Mouse (Mus musculus) spleen, adult 2 months (tissue): ENCODE results near the gene Lingo3.

Source experiments
- CTCF ChIP-seq: fragments of 200-500 bp; IDR thresholded peaks from 2 replicates; pipeline ENCODE4 v1.5.1; 2011; ENCODE audit warnings: mild to moderate bottlenecking, inconsistent platforms; ENCODE audit not compliant: insufficient read depth, insufficient read length, insufficient replicate concordance; ENCODE audit errors: extremely low read depth
- POLR2A ChIP-seq: fragments of 200-500 bp; IDR thresholded peaks from 2 replicates; pipeline ENCODE4 v1.6.1; 2011; ENCODE audit warnings: low read depth, low read length, inconsistent platforms

DNA sequence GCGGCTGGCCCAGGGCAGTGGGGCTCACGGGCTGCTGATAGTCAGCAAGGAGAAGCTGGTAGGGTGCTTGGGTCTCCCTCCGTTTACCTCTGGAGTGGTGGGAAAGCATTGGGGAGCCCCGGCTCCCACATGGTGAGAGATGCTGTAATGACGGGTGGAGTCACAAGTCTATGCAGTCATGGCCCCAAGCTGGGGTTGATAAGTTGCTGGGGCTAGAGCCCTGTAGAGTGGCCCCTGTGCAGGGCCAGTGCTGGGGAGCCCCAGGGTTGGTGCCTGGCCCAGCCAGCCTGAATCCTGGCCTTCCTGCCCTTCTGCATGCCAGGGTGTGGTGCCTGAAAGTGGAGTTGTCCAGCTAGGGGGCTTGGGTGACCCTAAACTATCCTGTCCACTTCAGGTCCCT lies 18.5 kb upstream of the Lingo3 start:
- TF ChIP-seq CTCF, result no peak
- no peak for TF ChIP-seq POLR2A
